Mouse (Mus musculus) liver, adult 2 months (tissue): Measurements from ENCODE around the gene Arhgap31. TPM values are rescaled to one million over a fixed set of nuclear protein-coding genes. Genes with fewer than 3 reads are reported as not detected.

Source experiments
- DNase-seq: peaks from one replicate; pipeline ENCODE4 v3.0.0-alpha.2; 2011; ENCODE audit warnings: low read depth, low spot score; ENCODE audit errors: extremely low read depth
- H3K27ac ChIP-seq: fragments of 200-500 bp; replicated peaks from 2 replicates; pipeline ENCODE4 v1.5.1; 2012; ENCODE audit warnings: low read depth, mild to moderate bottlenecking, control low read depth, inconsistent platforms, low read length; ENCODE audit not compliant: insufficient read depth
- H3K27me3 ChIP-seq: fragments of 200-500 bp; 2 replicates; pipeline ENCODE4 v1.6.1; 2012; ENCODE audit warnings: mild to moderate bottlenecking, moderate library complexity, low read length, inconsistent platforms; ENCODE audit not compliant: control insufficient read depth, insufficient read depth
- H3K36me3 ChIP-seq: fragments of 200-500 bp; 2 replicates; pipeline ENCODE4 v1.6.1; 2012; ENCODE audit warnings: low read length, inconsistent platforms; ENCODE audit not compliant: control insufficient read depth, insufficient read depth
- H3K4me1 ChIP-seq: fragments of 200-500 bp; 2 replicates; pipeline ENCODE4 v1.6.1; 2011; ENCODE audit warnings: low read length; ENCODE audit not compliant: control insufficient read depth, insufficient read depth
- H3K4me3 ChIP-seq: fragments of 200-500 bp; 2 replicates; pipeline ENCODE4 v1.5.1; 2011; ENCODE audit warnings: low read depth, mild to moderate bottlenecking, control low read depth, low read length, moderate library complexity; ENCODE audit not compliant: insufficient read depth
- H3K79me2 ChIP-seq: fragments of 200-500 bp; 2 replicates; pipeline ENCODE4 v1.6.1; 2012; ENCODE audit warnings: inconsistent platforms, mild to moderate bottlenecking, low read length, moderate library complexity; ENCODE audit not compliant: control insufficient read depth, insufficient read depth
- H3K9ac ChIP-seq: fragments of 200-500 bp; 2 replicates; pipeline ENCODE4 v1.6.1; 2012; ENCODE audit warnings: low read depth, mild to moderate bottlenecking, control low read depth, inconsistent platforms, low read length
- CTCF ChIP-seq: fragments of 200-500 bp; IDR thresholded peaks from 2 replicates; pipeline ENCODE4 v1.5.1; 2011; ENCODE audit warnings: low read depth, low read length, control low read depth
- POLR2A ChIP-seq: fragments of 200-500 bp; IDR thresholded peaks from 2 replicates; pipeline ENCODE4 v1.6.1; 2011; ENCODE audit warnings: low read length, control low read depth; ENCODE audit not compliant: insufficient read depth; ENCODE audit errors: extremely low read depth
- WGBS: fragments of 180-500 bp; shearing (Covaris S2); methylation state at CpG from one replicate; pipeline ENCODE4 v1.1.7; 2018; 5-methylcytosine and 5-hydroxymethylcytosine counted together
- polyA plus RNA-seq: library from polyadenylated mRNA; depleted of rRNA; stranded (reverse); fragments of >200 nt; gene quantifications from 2 replicates; pipeline ENCODE4 v1.2.3, GENCODE M21; 2012; rRNA removed
- total RNA-seq: library from RNA; depleted of rRNA; stranded (reverse); fragments of >200 nt; gene quantifications from 2 replicates; pipeline ENCODE4 v1.2.3, GENCODE M21; 2014; rRNA removed

The Arhgap31 gene
- total RNA-seq, result 3.0 and 3.4 TPM in 2 replicates
- 1.0 and 1.4 TPM in 2 replicates for polyA plus RNA-seq

DNA sequence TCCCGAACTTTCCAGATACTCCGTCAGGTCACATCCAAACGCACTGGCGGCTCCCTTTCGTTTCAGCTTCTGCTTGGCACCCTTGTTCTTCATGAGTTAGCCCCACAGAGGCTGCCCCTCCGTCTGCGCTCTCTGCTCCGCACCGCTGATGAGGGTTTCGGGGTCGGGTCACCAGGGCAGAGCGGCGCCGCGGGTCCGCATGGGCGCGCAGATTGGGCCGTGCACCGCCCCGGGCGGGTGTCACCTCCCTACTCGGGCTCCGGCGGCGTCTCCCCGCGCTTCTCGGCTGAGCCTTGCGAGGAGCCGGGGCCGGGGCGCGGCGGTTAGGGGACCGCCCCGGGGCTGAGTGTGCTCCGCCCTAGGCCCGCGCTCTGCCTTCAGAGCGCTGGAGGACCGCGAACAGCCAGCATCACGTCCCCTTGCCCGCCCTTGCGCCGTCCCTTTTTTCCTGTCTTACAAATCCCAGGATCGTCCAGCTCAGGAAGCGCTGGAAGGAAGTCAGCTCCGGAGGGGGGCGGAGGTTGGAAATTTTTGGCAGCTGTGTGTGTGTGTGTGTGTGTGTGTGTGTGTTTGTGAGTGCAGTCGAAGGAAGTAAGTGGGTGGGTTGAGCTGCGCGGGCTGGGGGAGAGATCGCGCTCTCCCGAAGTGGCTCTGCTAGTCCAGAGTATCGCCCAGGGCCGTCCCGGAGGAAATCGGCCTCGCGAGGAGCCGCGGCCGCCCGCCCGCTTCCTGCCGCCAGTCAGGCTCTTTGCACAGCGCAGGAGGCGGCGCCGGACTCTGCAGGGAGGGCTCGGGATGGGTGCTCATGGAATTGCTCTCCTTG lies at the start of gene Arhgap31:
Gene Arhgap31, minus strand, starts transcription at position 694 of the 823 bp plus-strand sequence.
- H3K27me3 ChIP-seq, result no peaks in the 10 kb centered on the region
- peak within 1 kb of the TSS; percentile 83 for H3K27ac ChIP-seq
- H3K9ac ChIP-seq, result peak within 1 kb of the TSS; percentile 88
- TF ChIP-seq POLR2A (no peak), CTCF (no peak)
- DNase-seq, result peak; percentile 33
- no peaks in the 10 kb centered on the region for H3K36me3 ChIP-seq
- no peaks in the 10 kb centered on the region; the same call in 1 of the 2 replicates for H3K79me2 ChIP-seq
- H3K4me3 ChIP-seq, result peak within 1 kb of the TSS; percentile 82
- under 1% methylated on average over 74 of the region's 74 CpGs for WGBS
- peaks cover 3% of the 10 kb centered on the region; the same call in 1 of the 2 replicates for H3K4me1 ChIP-seq

DNA sequence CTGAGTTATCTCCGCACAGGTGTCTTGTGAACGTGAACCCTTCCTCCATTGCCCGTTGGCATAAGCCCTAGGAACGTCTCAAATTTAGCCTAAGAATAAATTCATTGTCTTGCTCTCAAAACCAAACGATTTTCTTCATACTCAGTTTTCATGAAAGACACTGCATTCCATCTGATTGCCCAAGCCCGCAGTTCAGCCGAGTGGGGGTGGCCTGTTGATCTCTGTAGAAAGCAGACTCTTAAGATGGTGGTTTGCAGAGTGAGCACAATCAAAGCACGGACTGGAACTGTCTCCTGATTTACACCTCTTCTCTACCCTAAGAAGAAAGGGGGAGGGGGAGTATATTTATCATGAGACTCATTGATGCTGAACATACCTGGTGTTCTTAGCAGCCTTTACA lies 49.3 kb upstream of the Arhgap31 start:
- no peak for DNase-seq
- TF ChIP-seq POLR2A (no peak), CTCF (no peak)
- no peaks in the 10 kb centered on the region for H3K27me3 ChIP-seq

DNA sequence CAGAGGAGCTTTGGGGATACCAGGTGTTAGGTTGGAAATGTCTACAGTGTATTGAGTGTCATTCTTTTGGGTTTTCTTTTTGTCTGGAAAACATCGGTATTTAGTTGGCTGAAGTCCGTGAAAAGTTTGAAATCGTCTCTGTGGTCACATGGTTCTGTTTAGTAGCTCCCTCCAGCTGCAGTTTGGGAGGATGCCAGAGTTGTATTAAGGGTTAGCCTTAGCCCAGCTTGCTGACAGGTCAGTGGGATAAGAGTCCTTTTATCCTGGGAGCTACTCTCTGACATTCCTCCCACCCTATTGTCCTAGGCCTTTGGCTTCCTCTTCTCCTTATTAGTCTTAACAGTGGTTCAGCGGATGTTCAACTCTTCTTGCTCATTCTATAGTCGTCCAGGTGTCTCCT lies 48.9 kb upstream of the Arhgap31 start:
- WGBS, result 82% methylated on average over 5 of the region's 5 CpGs
- no peaks in the 10 kb centered on the region for H3K27me3 ChIP-seq
- no peak for DNase-seq

More for the DNA sequence above, 49.3 kb upstream of the Arhgap31 start:
- Histone ChIP-seq H3K27ac (no peak overlapping the region), H3K79me2 (no peaks in the 10 kb centered on the region), H3K4me1 (peaks cover 3% of the 10 kb centered on the region; the same call in 1 of the 2 replicates), H3K4me3 (no peak overlapping the region), H3K36me3 (no peaks in the 10 kb centered on the region), H3K9ac (no peak overlapping the region)
- WGBS, result 85% methylated on average over 8 of the region's 8 CpGs

DNA sequence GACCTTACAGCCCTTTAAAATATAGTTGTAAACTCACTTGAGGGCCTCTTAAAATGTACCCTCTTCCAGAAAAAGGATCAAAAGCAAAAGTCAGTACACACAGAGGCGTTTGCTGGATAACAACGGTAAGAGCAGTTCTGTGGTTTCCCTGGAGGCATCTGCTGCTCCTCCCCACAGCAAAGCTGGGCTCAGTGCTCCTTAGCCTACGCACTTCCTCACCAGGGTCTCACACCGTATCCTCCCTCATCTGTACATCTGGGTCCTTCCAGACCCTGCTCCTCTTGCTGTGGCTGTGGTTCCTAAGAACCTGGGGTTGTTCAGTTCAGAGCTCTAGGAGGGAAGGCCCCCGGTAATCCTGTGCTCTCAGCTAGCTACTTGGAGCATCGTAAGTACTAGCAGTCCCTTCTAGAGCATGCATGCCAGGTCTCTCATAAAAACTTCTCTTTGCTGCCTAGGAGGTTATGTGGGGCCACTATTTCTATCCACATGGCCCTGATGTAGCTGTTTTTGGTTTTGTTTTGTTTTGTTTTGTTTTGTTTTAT lies 47.8 kb upstream of the Arhgap31 start:
- H3K27me3 ChIP-seq, result no peaks in the 10 kb centered on the region
- H3K79me2 ChIP-seq, result no peaks in the 10 kb centered on the region
- no peak overlapping the region for H3K4me3 ChIP-seq
- H3K9ac ChIP-seq, result no peak overlapping the region
- H3K36me3 ChIP-seq, result no peaks in the 10 kb centered on the region
- TF ChIP-seq POLR2A, result no peak
- no peak for TF ChIP-seq CTCF
- DNase-seq, result no peak
- H3K27ac ChIP-seq, result no peak overlapping the region
- peaks cover 3% of the 10 kb centered on the region; the same call in 1 of the 2 replicates for H3K4me1 ChIP-seq
- 77% methylated on average over 6 of the region's 6 CpGs for WGBS

More for the DNA sequence above, 48.9 kb upstream of the Arhgap31 start:
- Histone ChIP-seq H3K79me2 (no peaks in the 10 kb centered on the region), H3K27ac (no peak overlapping the region), H3K4me3 (no peak overlapping the region), H3K4me1 (peaks cover 3% of the 10 kb centered on the region; the same call in 1 of the 2 replicates), H3K36me3 (no peaks in the 10 kb centered on the region), H3K9ac (no peak overlapping the region)
- TF ChIP-seq POLR2A (no peak), CTCF (no peak)

DNA sequence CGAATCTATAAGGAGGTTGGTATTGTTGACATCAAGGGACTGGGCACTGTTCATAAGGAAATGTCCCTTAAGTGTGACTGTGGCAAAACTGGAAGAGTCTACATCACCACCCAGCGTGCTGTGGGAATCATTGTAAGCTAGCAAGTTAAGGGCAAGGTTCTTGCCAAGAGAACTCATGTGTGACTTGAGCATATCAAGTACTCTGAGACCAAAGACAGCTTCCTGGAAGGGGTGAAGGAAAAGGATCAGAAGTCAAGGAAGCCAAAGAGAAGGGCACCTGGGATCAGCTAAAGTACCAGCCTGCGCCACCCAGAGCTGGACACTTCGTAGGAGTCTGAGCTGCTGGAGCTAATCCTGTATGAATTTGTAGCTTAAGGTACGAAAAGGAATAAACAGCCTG lies 47.2 kb upstream of the Arhgap31 start:
- H3K27ac ChIP-seq, result no peak overlapping the region
- peaks cover 3% of the 10 kb centered on the region; the same call in 1 of the 2 replicates for H3K4me1 ChIP-seq
- no peaks in the 10 kb centered on the region for H3K27me3 ChIP-seq
- H3K9ac ChIP-seq, result no peak overlapping the region
- DNase-seq, result no peak
- TF ChIP-seq POLR2A (no peak), CTCF (no peak)
- no peaks in the 10 kb centered on the region for H3K79me2 ChIP-seq
- WGBS, result 95% methylated on average over 5 of the region's 5 CpGs
- H3K4me3 ChIP-seq, result no peak overlapping the region
- no peaks in the 10 kb centered on the region for H3K36me3 ChIP-seq

DNA sequence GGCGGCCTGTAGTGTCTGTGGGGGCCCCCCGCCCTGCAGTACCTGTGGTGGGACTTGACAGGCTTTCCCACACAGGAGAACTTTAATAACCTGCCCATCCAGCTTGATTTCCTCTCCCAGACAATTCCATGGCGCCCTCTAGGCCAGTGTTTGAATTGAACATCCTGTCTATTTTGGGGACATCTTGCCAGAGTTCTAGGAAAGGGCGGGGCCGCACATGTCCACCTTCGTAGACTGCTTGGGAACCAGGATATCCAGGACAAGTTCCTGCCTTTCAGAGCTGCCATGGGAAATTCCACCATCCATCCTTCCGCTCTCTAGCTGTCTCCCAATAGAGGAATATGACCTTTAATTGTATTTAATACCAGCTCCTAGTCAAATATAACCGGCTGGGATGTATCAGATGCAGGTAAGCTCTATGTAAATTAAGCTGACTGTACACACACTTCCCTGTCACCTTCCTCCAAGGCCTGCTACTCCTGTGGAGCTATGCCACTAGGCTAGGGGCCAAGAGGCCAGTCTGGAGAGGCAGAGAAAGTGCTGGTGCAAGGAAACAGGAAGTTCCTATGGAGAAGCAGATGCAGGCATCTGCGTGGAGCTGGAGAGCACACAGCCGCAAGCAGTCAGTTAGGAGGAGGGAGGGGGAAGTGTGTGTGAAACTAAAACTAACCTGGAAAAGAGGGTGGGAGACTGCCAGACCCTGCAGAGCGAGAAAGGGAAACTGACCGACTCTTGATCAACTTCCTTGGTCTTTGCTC lies 45.2 kb upstream of the Arhgap31 start:
- WGBS, result 75% methylated on average over 12 of the region's 12 CpGs
- H3K9ac ChIP-seq, result no peak overlapping the region
- peak overlapping the region; percentile 9; the same call in 1 of the 2 replicates for H3K27ac ChIP-seq
- peak; percentile 30 for DNase-seq
- H3K27me3 ChIP-seq, result no peaks in the 10 kb centered on the region
- H3K4me3 ChIP-seq, result no peak overlapping the region
- no peaks in the 10 kb centered on the region for H3K79me2 ChIP-seq
- peaks cover 1% of the 10 kb centered on the region; the same call in 1 of the 2 replicates for H3K4me1 ChIP-seq
- no peaks in the 10 kb centered on the region for H3K36me3 ChIP-seq
- TF ChIP-seq POLR2A (no peak), CTCF (no peak)
